Mouse (Mus musculus) ES-Bruce4 (cell line): Measurements from ENCODE around the gene Cenpe.

Experiments used
- CTCF ChIP-seq: IDR thresholded peaks from one replicate; pipeline ENCODE4 v1.8.1; 2011; ENCODE audit warnings: low read depth, low read length
- EP300 ChIP-seq: IDR thresholded peaks from 2 replicates; pipeline ENCODE4 v1.6.1; 2011; ENCODE audit warnings: low read depth, low read length; ENCODE audit not compliant: insufficient read depth
- POLR2A ChIP-seq: IDR thresholded peaks from one replicate; pipeline ENCODE4 v1.8.1; 2011; ENCODE audit warnings: low read length; ENCODE audit not compliant: insufficient read depth

- TF ChIP-seq CTCF = no peak
- TF ChIP-seq EP300 = no peak
- TF ChIP-seq POLR2A = no peak
These were observed 76.8 kb downstream of the Cenpe start for GRCm38 (mm10) chr3:135289148-135289547.
